Mouse (Mus musculus) v-Abl transformed pro-B cells (cell line): ENCODE measurements around the gene Lin54.

Source experiments
- in situ Hi-C, 2 experiments: fragments of 400-800 bp; cut with MboI; formaldehyde crosslinking; loops; one replicate each; pipeline ENCODE4 v1.15.1; 2025; ENCODE audit not compliant: unreplicated experiment in 2 of 2

Gene Lin54

DNA sequence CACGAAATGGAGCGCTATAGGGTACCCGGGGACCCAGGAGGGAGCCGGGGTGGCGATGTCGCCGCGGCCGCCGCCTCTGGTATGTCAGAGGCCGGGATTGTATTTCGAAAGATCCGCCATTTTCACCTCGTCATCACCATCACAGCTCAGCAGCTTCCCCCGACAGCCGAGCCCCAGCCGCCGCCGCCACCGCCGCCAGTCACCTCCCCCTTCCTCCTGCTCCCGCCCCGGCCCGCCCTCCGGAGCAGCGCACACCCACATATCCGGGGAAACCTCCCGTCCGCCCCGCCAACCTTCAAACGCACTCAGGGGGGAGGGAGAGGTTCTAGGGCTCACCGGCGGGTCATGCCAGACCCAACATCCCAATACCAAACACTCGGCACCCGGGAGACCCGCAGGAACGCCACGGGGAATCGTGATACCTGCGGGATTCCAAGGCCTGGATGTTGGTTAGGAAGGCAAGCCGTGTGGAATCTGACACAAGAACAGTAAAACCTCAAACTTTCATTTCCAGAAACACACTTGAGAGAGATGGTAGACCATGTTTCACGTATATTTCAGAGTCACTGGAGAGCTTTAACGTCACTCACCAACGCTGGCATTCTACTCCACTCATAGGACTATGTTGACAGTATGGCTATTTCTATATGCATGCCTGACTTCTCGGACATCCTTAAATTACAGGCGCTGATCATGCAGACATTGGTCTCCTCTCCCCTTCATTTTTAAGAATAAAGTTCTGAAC, 1.8 kb downstream of the Lin54 start:
- in situ Hi-C loops: no loop called here

GRCm38 (mm10) chr5:100491704-100492103, 8.7 kb downstream of the Lin54 start:
- in situ Hi-C loops: no loop called here

DNA sequence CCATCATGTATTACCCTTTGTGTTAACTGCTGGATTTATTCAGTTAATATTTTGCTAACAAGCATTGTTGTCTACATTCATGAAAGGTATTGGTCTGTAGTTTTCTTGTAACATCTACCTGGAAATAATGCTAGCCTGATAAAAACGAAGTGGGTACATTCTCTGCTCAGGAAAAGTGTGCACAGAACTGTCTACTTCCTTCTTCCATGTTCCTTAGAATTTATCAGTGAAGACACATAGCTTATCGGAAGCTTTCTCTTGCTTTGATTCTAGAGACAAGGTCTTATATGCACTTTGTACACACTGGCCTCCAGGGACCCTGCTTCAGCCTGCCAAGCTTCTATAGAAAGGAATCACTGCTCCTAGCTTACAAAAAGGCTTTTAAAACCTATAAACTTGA, 11.1 kb downstream of the Lin54 start:
- in situ Hi-C loops: loop anchor here in 1 of 2 experiments (10.0 kb wide), 1 partner anchor 45 kb away; no protein-coding TSS in a partner anchor

GRCm38 (mm10) chr5:100488231-100488630, 12.2 kb downstream of the Lin54 start:
- in situ Hi-C loops: loop anchor here in 1 of 2 experiments (10.0 kb wide), 1 partner anchor 47 kb away; no protein-coding TSS in a partner anchor

- in situ Hi-C loops: loop anchor here in 1 of 2 experiments (10.0 kb wide), 1 partner anchor 48 kb away; no protein-coding TSS in a partner anchor
Measured at GRCm38 (mm10) chr5:100487120-100487519, 13.3 kb downstream of the Lin54 start.

GRCm38 (mm10) chr5:100483569-100483968, 16.9 kb downstream of the Lin54 start:
- in situ Hi-C loops: loop anchor here in 1 of 2 experiments (10.0 kb wide), 1 partner anchor 51 kb away; no protein-coding TSS in a partner anchor

DNA sequence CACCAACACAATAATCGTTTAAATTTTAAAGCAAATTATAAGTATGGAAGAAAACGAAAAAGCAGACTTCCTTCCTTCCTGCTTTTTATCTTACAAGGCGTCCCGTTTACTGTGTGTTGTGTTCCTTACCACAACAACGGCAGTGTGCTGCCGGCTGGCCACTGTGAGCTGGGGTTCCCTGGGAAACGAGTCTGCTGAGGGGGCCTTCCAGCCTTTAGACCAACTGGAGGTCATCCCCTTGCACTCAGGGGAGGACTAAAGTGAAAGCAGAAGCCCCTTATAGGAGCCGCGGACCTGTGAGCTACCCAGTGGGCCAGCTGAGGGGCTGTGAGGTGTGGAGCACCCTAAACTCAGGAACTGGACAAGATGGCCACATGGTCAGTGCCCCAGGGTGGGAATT, 22.8 kb downstream of the Lin54 start:
- in situ Hi-C loops: loop anchor here in 1 of 2 experiments (5.0 to 10.0 kb wide), 2 partner anchors 100 to 403 kb away; no protein-coding TSS in a partner anchor

DNA sequence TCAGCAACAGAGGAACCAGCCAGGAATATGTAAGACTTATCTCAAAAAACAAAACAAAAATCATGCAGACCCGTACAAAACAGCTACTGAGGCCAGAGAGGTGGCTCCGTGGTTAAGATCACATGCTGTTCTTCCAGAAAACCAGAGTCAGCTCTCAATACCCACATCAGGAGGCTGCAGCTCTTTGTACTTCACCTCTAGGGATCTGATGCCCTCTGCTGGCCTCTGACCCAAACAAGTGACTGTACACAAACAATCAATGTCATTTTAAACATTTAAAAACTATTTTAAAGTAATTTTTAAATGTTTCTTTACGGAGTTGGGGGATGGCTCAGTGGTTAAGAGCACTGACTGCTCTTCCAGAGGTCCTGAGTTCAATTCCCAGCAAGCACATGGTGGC, 24.1 kb downstream of the Lin54 start:
- in situ Hi-C loops: loop anchor here in 1 of 2 experiments (5.0 to 10.0 kb wide), 2 partner anchors 99 to 402 kb away; no protein-coding TSS in a partner anchor

DNA sequence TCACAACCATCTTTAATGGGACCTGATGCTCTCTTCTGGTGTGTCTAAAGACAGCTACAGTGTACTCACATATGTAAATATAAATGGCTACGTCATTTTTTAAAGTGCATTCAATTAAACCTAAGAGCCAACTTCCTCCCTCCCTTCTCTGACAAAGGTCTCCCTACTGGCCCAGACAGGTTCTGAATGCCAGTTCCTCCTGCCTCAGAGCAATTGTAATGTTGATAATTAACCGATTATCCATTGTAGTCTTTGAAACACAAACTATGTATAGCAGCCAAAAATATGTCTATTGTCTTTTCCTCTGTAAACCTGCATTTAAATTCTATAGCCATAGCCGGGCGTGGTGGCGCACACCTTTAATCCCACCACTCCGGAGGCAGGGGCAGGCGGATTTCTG, 33.1 kb downstream of the Lin54 start:
- in situ Hi-C loops: loop anchor here in 1 of 2 experiments (10.0 kb wide), 1 partner anchor 1263 kb away; no protein-coding TSS in a partner anchor

DNA sequence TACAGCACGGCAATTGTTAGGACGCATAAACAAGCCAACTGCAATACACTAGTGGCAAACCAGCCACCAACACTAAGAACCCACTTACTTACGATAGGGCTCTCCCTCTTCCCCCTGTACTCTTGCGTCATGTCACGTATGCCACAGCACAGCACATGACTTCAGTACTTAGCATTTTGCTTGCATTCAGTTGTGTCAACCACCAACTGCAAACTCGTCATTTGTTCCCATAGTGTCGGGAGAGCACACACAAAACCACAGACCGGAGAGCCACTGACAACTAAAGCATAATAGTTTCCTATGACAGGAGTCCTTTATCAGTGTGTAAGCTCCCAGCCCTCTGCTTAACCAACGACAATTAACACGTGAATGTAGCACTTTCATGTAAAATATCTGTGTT, 33.8 kb downstream of the Lin54 start:
- in situ Hi-C loops: loop anchor here in 1 of 2 experiments (10.0 kb wide), 1 partner anchor 1262 kb away; no protein-coding TSS in a partner anchor

DNA sequence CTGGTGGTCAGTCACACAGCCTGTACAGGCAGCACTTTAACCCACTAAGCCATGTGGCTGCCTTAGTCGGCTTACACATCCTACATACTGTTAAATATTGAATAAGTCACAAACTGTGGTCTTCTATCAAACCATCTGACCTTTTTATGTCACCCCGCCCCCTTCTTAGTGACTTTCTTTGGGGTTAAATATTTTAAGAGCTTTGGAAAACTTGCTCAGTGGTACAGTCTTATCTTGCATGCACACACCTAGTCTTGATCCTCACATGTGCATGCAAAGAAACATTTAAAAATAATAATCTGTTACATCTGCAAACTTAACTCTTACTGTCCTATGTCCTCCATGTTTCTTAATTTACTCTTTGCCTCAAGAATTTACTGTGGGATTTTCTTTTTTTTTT, 38.1 kb downstream of the Lin54 start:
- in situ Hi-C loops: loop anchor here in 1 of 2 experiments (10.0 kb wide), 1 partner anchor 1258 kb away; no protein-coding TSS in a partner anchor

- in situ Hi-C loops: loop anchor here in 1 of 2 experiments (10.0 kb wide), 1 partner anchor 1257 kb away; no protein-coding TSS in a partner anchor
Measured at GRCm38 (mm10) chr5:100461526-100461925, 38.9 kb downstream of the Lin54 start.

DNA sequence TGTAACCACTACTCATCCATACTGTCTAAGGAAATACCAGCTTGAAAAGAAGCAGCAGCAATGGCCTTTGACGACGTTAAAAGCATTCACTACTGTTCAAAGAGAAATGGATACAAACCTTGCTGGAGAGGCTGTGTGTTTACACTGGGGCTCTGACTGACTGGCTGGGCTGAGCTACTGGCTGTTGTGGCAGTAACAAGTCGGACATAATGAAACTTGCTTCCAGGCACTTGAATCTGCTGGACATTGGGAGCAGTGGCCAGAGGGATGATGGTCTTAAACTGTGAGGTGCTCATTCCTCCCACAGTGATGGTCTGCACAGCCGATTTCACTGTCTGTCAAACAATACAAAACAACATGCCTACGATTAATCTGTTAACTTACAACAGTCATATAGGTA, 41.0 kb downstream of the Lin54 start:
- in situ Hi-C loops: no loop called here

- in situ Hi-C loops: no loop called here
Measured at GRCm38 (mm10) chr5:100451871-100452270, 48.6 kb downstream of the Lin54 start.

- in situ Hi-C loops: loop anchor here in 1 of 2 experiments (10.0 kb wide), 1 partner anchor 76 kb away; the partner anchor contains the start of gene Cops4
Measured at GRCm38 (mm10) chr5:100438796-100439195, 61.6 kb downstream of the Lin54 start.

DNA sequence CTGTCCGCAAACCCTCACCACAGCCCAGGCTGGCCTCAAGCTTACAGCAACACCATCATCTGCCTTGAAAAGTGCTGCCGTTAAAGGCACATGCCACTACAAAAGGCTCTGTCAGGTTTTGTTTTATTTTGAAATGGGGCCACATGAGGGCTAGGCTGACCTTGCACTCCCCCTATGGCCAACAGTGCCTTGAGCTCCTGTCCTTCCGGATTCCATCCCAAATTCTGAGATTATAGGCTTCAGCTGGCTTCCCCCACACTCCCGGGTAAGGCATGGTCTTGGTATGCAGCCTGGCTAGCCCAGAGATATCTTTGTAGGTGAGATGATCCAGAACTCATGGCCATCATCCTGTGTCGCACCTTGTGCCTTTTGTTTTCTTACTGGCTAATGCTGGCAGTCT, 62.5 kb downstream of the Lin54 start:
- in situ Hi-C loops: loop anchor here in 1 of 2 experiments (10.0 kb wide), 1 partner anchor 77 kb away; the partner anchor contains the start of gene Cops4

DNA sequence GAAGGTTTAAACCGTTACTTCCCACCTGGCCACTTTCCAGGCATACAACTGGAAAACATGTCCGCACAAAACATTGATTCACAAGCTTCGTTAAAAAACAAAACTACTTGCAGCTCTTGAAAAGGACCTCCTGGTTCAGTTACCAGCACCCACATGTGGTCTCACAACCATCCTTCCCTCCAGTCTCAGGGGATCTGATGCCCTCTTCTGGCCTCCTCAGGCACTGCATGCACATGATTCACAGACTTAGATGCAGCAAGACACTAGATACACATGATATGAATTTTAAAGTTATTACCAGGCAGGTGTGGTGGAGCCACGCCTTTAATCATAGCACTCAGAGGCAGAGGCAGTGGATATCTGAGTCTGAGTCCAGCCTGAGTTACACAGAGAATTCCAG, 63.4 kb downstream of the Lin54 start:
- in situ Hi-C loops: loop anchor here in 1 of 2 experiments (10.0 kb wide), 1 partner anchor 78 kb away; the partner anchor contains the start of gene Cops4

- in situ Hi-C loops: loop anchor here in 1 of 2 experiments (10.0 kb wide), 1 partner anchor 84 kb away; the partner anchor contains the start of gene Cops4
Measured at GRCm38 (mm10) chr5:100430966-100431365, 69.5 kb downstream of the Lin54 start.

DNA sequence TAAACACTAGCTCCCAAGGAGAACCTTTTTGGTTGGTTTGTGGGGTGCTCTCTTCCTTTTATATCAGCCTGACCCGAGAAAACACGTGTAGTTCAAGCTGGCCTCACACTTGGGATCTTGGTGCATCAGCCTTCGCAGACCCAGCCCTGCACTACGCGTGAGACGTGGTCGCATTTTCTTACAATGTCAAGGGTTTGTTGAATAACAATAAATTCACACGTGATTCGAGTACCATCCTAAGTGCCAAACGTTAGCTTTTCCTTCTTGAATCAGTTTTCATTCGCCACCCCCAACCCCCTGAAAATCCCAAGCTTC, 70.4 kb downstream of the Lin54 start:
- in situ Hi-C loops: loop anchor here in 1 of 2 experiments (10.0 kb wide), 1 partner anchor 85 kb away; the partner anchor contains the start of gene Cops4

DNA sequence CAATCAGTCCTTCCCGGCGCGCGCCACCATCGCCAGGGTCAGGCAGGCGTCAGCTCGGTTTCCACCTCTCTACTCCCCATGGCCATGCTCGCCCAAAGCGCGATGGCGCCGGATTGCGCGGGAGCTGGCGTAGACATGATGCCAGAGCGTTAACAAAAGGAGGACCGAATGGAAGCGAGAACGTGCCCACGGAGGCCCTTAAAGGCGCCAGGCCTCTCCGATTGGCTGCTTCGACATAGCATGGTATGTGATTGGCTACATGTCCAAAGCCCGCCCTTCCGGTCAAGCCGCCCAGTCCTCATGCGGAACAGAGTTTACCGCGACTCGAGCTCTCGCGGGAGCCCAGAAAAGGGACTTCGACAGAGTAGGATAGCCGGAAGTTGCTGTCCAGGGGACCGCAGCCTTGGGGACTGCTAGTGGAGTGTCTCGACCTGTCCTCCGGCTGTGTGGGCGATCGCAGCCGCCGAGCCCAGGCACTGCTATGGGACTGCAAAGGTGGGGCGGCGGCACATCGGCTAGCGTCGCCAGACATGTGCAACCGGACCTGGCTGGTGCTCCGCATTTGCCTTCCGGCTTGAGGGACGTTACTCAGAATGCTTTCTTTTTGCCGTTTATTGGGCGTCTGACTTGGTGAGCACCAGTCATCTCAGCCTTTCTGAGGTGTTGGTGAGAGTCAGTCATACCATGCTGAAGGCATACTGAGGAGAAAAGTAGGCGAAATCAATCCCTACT, 70.9 kb downstream of the Lin54 start:
- in situ Hi-C loops: loop anchor here in 1 of 2 experiments (10.0 kb wide), 1 partner anchor 85 kb away; the partner anchor contains the start of gene Cops4
